Mouse (Mus musculus) myocyte (in vitro differentiated cells): Measurements from ENCODE around the gene Tex13c2. TPM values are rescaled to one million over a fixed set of nuclear protein-coding genes. Genes with fewer than 3 reads are reported as not detected.

Experiments used
- H3K27me3 ChIP-seq: one replicate; pipeline ENCODE4 v1.6.1; 2011; ENCODE audit not compliant: control insufficient read depth, insufficient read depth, insufficient read length
- H3K36me3 ChIP-seq: one replicate; pipeline ENCODE4 v1.6.1; 2011; ENCODE audit not compliant: control insufficient read depth, insufficient read depth
- H3K4me2 ChIP-seq: one replicate; pipeline ENCODE4 v1.6.1; 2011; ENCODE audit warnings: low read depth, control low read depth
- H3K4me3 ChIP-seq: one replicate; pipeline ENCODE4 v1.5.1; 2011; ENCODE audit warnings: mild to moderate bottlenecking, control low read depth, moderate library complexity
- H3K79me2 ChIP-seq: one replicate; pipeline ENCODE4 v1.6.1; 2011; ENCODE audit not compliant: control insufficient read depth, insufficient read depth
- H3ac ChIP-seq: one replicate; pipeline ENCODE4 v1.6.1; 2011; ENCODE audit not compliant: control insufficient read depth, insufficient read length
- CEBPB ChIP-seq: IDR thresholded peaks from 2 replicates; pipeline ENCODE4 v1.6.1; 2011; ENCODE audit warnings: mild to moderate bottlenecking, moderate library complexity; ENCODE audit not compliant: poor library complexity, insufficient read depth, severe bottlenecking
- E2F4 ChIP-seq: IDR thresholded peaks from one replicate; pipeline ENCODE4 v1.6.1; 2011; ENCODE audit warnings: mild to moderate bottlenecking, control low read depth, moderate library complexity; ENCODE audit not compliant: insufficient read depth
- MAX ChIP-seq: IDR thresholded peaks from one replicate; pipeline ENCODE4 v1.6.1; 2011; ENCODE audit warnings: low read depth, mild to moderate bottlenecking, control low read depth
- MYOD1 ChIP-seq, 3 experiments: IDR thresholded peaks; one replicate each; pipeline ENCODE4 v1.6.1; 2011; ENCODE audit warnings: control low read depth in 2 of 3, low read depth in 2 of 3, mild to moderate bottlenecking in 2 of 3, moderate library complexity in 1 of 3; ENCODE audit not compliant: insufficient read length in 2 of 3, control insufficient read depth in 1 of 3
- MYOG ChIP-seq, 3 experiments: IDR thresholded peaks; one replicate each; pipeline ENCODE4 v1.6.1; 2011; ENCODE audit warnings: control low read depth in 2 of 3, low read depth in 2 of 3, mild to moderate bottlenecking in 2 of 3; ENCODE audit not compliant: insufficient read length in 2 of 3, control insufficient read depth in 1 of 3, insufficient read depth in 1 of 3
- POLR2A ChIP-seq: IDR thresholded peaks from one replicate; pipeline ENCODE4 v1.6.1; 2011; ENCODE audit warnings: low read depth, mild to moderate bottlenecking, control low read depth, moderate library complexity; ENCODE audit not compliant: insufficient read length
- POLR2AphosphoS2 ChIP-seq: IDR thresholded peaks from one replicate; pipeline ENCODE4 v1.6.1; 2011; ENCODE audit warnings: low read depth, control low read depth; ENCODE audit not compliant: insufficient read length
- REST ChIP-seq: IDR thresholded peaks from one replicate; pipeline ENCODE4 v1.6.1; 2011; ENCODE audit warnings: mild to moderate bottlenecking, control low read depth, moderate library complexity; ENCODE audit not compliant: insufficient read depth, insufficient read length
- SRF ChIP-seq: IDR thresholded peaks from one replicate; pipeline ENCODE4 v1.6.1; 2011; ENCODE audit warnings: low read depth; ENCODE audit not compliant: control insufficient read depth, insufficient read length
- TCF12 ChIP-seq: IDR thresholded peaks from one replicate; pipeline ENCODE4 v1.6.1; 2011; ENCODE audit warnings: mild to moderate bottlenecking, control low read depth; ENCODE audit not compliant: poor library complexity, insufficient read depth, severe bottlenecking
- TCF3 ChIP-seq: IDR thresholded peaks from one replicate; pipeline ENCODE4 v1.6.1; 2011; ENCODE audit warnings: low read depth, control low read depth; ENCODE audit not compliant: insufficient read length
- USF1 ChIP-seq: IDR thresholded peaks from one replicate; pipeline ENCODE4 v1.6.1; 2011; ENCODE audit warnings: low read depth, mild to moderate bottlenecking, control low read depth, moderate library complexity
- polyA plus RNA-seq: library from polyadenylated mRNA; unstranded; fragments of >200 nt; fragmentation: generic; extraction: Trizol; gene quantifications from one replicate; pipeline ENCODE4 v1.2.1, GENCODE M21; 2012; ENCODE audit warnings: missing spikeins

Gene Tex13c2
- polyA plus RNA-seq, 1 experiment, result not detected

- Histone ChIP-seq H3ac (no peak overlapping the region), H3K79me2 (no peaks in the 10 kb centered on the region), H3K4me3 (no peak overlapping the region), H3K4me2 (peak overlapping the region; percentile 68), H3K36me3 (no peaks in the 10 kb centered on the region), H3K27me3 (no peaks in the 10 kb centered on the region)
- TF ChIP-seq TCF3 (no peak), MYOD1 (IDR thresholded peaks at IDR 0.05; ENCODE audit: control insufficient read depth in 1 of 3, insufficient read length in 2 of 3, low read depth in 2 of 3) (no peak), SRF (no peak), USF1 (no peak), POLR2A (no peak), E2F4 (no peak), MAX (no peak), MYOG (IDR thresholded peaks at IDR 0.05; ENCODE audit: control insufficient read depth in 1 of 3, insufficient read depth in 1 of 3, insufficient read length in 2 of 3, low read depth in 2 of 3) (no peak), POLR2AphosphoS2 (no peak), TCF12 (no peak), REST (no peak), CEBPB (no peak)
Measured at GRCm38 (mm10) chrX:42540030-42540755, 50.7 kb downstream of the Tex13c2 start.

GRCm38 (mm10) chrX:42540756-42541053 is 51.2 kb downstream of the Tex13c2 start:
- no peaks in the 10 kb centered on the region for H3K79me2 ChIP-seq
- H3K27me3 ChIP-seq, result no peaks in the 10 kb centered on the region
- no peaks in the 10 kb centered on the region for H3K36me3 ChIP-seq
- peak overlapping the region; percentile 68 for H3K4me2 ChIP-seq
- H3K4me3 ChIP-seq, result no peak overlapping the region
- H3ac ChIP-seq, result no peak overlapping the region
- TF ChIP-seq CEBPB (no peak), E2F4 (no peak), TCF3 (no peak), MYOG (IDR thresholded peaks at IDR 0.05; ENCODE audit: control insufficient read depth in 1 of 3, insufficient read depth in 1 of 3, insufficient read length in 2 of 3, low read depth in 2 of 3) (no peak), MYOD1 (IDR thresholded peaks at IDR 0.05; ENCODE audit: control insufficient read depth in 1 of 3, insufficient read length in 2 of 3, low read depth in 2 of 3) (no peak), MAX (no peak), SRF (no peak), TCF12 (no peak), POLR2A (no peak), REST (no peak), POLR2AphosphoS2 (no peak), USF1 (no peak)

Other genes starting within 250 kb of the Tex13c2 start
- not detected for gene Sh2d1a, start 12.8 kb downstream of the Tex13c2 start, polyA plus RNA-seq